Mouse (Mus musculus) liver, embryonic 11.5 days (tissue): ENCODE data around the gene Tspo2. TPM values are rescaled to one million over a fixed set of nuclear protein-coding genes. Genes with fewer than 3 reads are reported as not detected.
A peak's percentile ranks its signal among the peaks of the same experiment; 100 is the strongest.

ENCODE experiments used
- ATAC-seq: fragments of 200-750 bp; cut with Nextera tagmentation; replicated peaks from 2 replicates; pipeline ENCODE4 v1.8.0; 2017; ENCODE audit warnings: moderate number of reproducible peaks, mild to moderate bottlenecking, moderate TSS enrichment, moderate library complexity; ENCODE audit not compliant: low FRiP score
- DNase-seq: peaks from one replicate; pipeline ENCODE4 v3.0.0-alpha.2; 2017; ENCODE audit warnings: low spot score
- H3K27ac ChIP-seq: fragments of 300-500 bp; sonication (generic); 2 replicates; pipeline ENCODE4 v1.5.1; 2014; ENCODE audit warnings: mild to moderate bottlenecking, low read depth, low read length, control low read depth
- H3K27me3 ChIP-seq: fragments of 300-500 bp; sonication (generic); replicated peaks from 2 replicates; pipeline ENCODE4 v1.6.1; 2014; ENCODE audit warnings: low read length, mixed read lengths; ENCODE audit not compliant: control insufficient read depth, insufficient read depth
- H3K36me3 ChIP-seq: fragments of 300-500 bp; sonication (generic); 2 replicates; pipeline ENCODE4 v1.6.1; 2014; ENCODE audit warnings: mild to moderate bottlenecking, low read length, moderate library complexity, mixed read lengths; ENCODE audit not compliant: control insufficient read depth, insufficient read depth
- H3K4me1 ChIP-seq: fragments of 300-500 bp; sonication (generic); replicated peaks from 2 replicates; pipeline ENCODE4 v1.6.1; 2014; ENCODE audit warnings: low read length, mixed read lengths; ENCODE audit not compliant: control insufficient read depth, insufficient read depth
- H3K4me2 ChIP-seq: fragments of 300-500 bp; sonication (generic); 2 replicates; pipeline ENCODE4 v1.6.1; 2014; ENCODE audit warnings: mild to moderate bottlenecking, control low read depth, moderate library complexity
- H3K4me3 ChIP-seq: fragments of 300-500 bp; sonication (generic); 2 replicates; pipeline ENCODE4 v1.5.1; 2014; ENCODE audit warnings: low read depth, low read length, control low read depth
- H3K9ac ChIP-seq: fragments of 300-500 bp; sonication (generic); 2 replicates; pipeline ENCODE4 v1.6.1; 2014; ENCODE audit warnings: low read depth, low read length, control low read depth
- H3K9me3 ChIP-seq: fragments of 300-500 bp; sonication (generic); 2 replicates; pipeline ENCODE4 v1.6.1; 2016; ENCODE audit warnings: low read length, inconsistent platforms, mixed read lengths; ENCODE audit not compliant: control insufficient read depth
- WGBS: fragments of 180-500 bp; shearing (Covaris S2); extraction: QIAGEN DNeasy Blood & Tissue Kit; methylation state at CpG from one replicate; pipeline ENCODE4 v1.1.7; 2014; 5-methylcytosine and 5-hydroxymethylcytosine counted together
- polyA plus RNA-seq: library from polyadenylated mRNA; unstranded; fragments of >200 nt; fragmentation: Nextera tagmentation; extraction: Ambion mirVana; gene quantifications from 2 replicates; pipeline ENCODE4 v1.2.1, GENCODE M21; 2014

Tspo2 gene
- polyA plus RNA-seq, 1 experiment from 2014 or later, result 68.7 TPM

GRCm38 (mm10) chr17:48417521-48417920, 33.8 kb downstream of the Tspo2 start:
- Histone ChIP-seq H3K27ac (peak overlapping the region; percentile 48; the same call in 1 of the 2 replicates), H3K36me3 (peaks cover 15% of the 10 kb centered on the region), H3K4me1 (peaks cover 21% of the 10 kb centered on the region), H3K4me2 (peak overlapping the region; percentile 53; the same call in 1 of the 2 replicates), H3K27me3 (no peaks in the 10 kb centered on the region), H3K9me3 (no peaks in the 10 kb centered on the region), H3K4me3 (no peak overlapping the region), H3K9ac (no peak overlapping the region)
- no peak for DNase-seq
- WGBS, result 60% methylated on average over 6 of the region's 6 CpGs
- peak; percentile 58 for ATAC-seq

GRCm38 (mm10) chr17:48416425-48417195, 34.7 kb downstream of the Tspo2 start:
- peaks cover 25% of the 10 kb centered on the region for H3K4me1 ChIP-seq
- H3K27ac ChIP-seq, result no peak overlapping the region
- DNase-seq, result no peak
- no peaks in the 10 kb centered on the region for H3K9me3 ChIP-seq
- no peak overlapping the region for H3K9ac ChIP-seq
- peak; percentile 69 for ATAC-seq
- WGBS, result 87% methylated on average over 14 of the region's 14 CpGs
- H3K27me3 ChIP-seq, result no peaks in the 10 kb centered on the region
- no peak overlapping the region for H3K4me2 ChIP-seq
- no peak overlapping the region for H3K4me3 ChIP-seq
- peaks cover 20% of the 10 kb centered on the region for H3K36me3 ChIP-seq

- no peak overlapping the region for H3K4me3 ChIP-seq
- H3K27ac ChIP-seq, result no peak overlapping the region
- DNase-seq, result no peak
- H3K9ac ChIP-seq, result no peak overlapping the region
- H3K4me2 ChIP-seq, result no peak overlapping the region
- peaks cover 31% of the 10 kb centered on the region for H3K4me1 ChIP-seq
- ATAC-seq, result no peak
- no peaks in the 10 kb centered on the region for H3K9me3 ChIP-seq
- WGBS, result 87% methylated on average over 7 of the region's 7 CpGs
- no peaks in the 10 kb centered on the region for H3K27me3 ChIP-seq
- peaks cover 20% of the 10 kb centered on the region for H3K36me3 ChIP-seq
Observed at GRCm38 (mm10) chr17:48416011-48416410, 35.3 kb downstream of the Tspo2 start.

- peak overlapping the region; percentile 85 for H3K4me3 ChIP-seq
- no peaks in the 10 kb centered on the region for H3K9me3 ChIP-seq
- peaks cover 21% of the 10 kb centered on the region for H3K4me1 ChIP-seq
- H3K4me2 ChIP-seq, result peak overlapping the region; percentile 86
- DNase-seq (no peak), ATAC-seq (no peak)
- peaks cover 20% of the 10 kb centered on the region for H3K36me3 ChIP-seq
- WGBS, result 58% methylated on average over 8 of the region's 8 CpGs
- peak overlapping the region; percentile 97 for H3K9ac ChIP-seq
- no peaks in the 10 kb centered on the region for H3K27me3 ChIP-seq
- peak overlapping the region; percentile 99; the same call in 1 of the 2 replicates for H3K27ac ChIP-seq
Observed at GRCm38 (mm10) chr17:48411241-48411640, 40.1 kb downstream of the Tspo2 start.

GRCm38 (mm10) chr17:48410299-48410785, 41.0 kb downstream of the Tspo2 start:
- peak overlapping the region; percentile 86 for H3K4me2 ChIP-seq
- H3K9me3 ChIP-seq, result no peaks in the 10 kb centered on the region
- ATAC-seq (peak; percentile 54), DNase-seq (no peak)
- H3K9ac ChIP-seq, result peak overlapping the region; percentile 97
- 1% methylated on average over 13 of the region's 13 CpGs for WGBS
- H3K4me3 ChIP-seq, result peak overlapping the region; percentile 85
- H3K4me1 ChIP-seq, result peaks cover 25% of the 10 kb centered on the region
- H3K27ac ChIP-seq, result peak overlapping the region; percentile 99
- H3K36me3 ChIP-seq, result peaks cover 13% of the 10 kb centered on the region
- H3K27me3 ChIP-seq, result no peaks in the 10 kb centered on the region

- Histone ChIP-seq H3K4me3 (peak within 1 kb of the TSS; percentile 85), H3K4me1 (peaks cover 25% of the 10 kb centered on the region), H3K27ac (peak within 1 kb of the TSS; percentile 100), H3K27me3 (no peaks in the 10 kb centered on the region), H3K9me3 (no peaks in the 10 kb centered on the region), H3K36me3 (peaks cover 9% of the 10 kb centered on the region; the same call in 1 of the 2 replicates), H3K4me2 (peak within 1 kb of the TSS; percentile 86), H3K9ac (peak within 1 kb of the TSS; percentile 97)
- DNase-seq (peak; percentile 100), ATAC-seq (peak; percentile 92)
- under 1% methylated on average over 84 of the region's 84 CpGs for WGBS
Observed at GRCm38 (mm10) chr17:48409380-48410298, 41.7 kb downstream of the Tspo2 start, which contains the start of the genes Nfya and Oard1. TSS of gene Nfya (minus strand) at chr17:48409906. TSS of gene Oard1 (plus strand) at chr17:48410014.

- Histone ChIP-seq H3K4me2 (peak overlapping the region; percentile 79), H3K36me3 (peaks cover 5% of the 10 kb centered on the region; the same call in 1 of the 2 replicates), H3K27me3 (no peaks in the 10 kb centered on the region), H3K4me1 (peaks cover 33% of the 10 kb centered on the region), H3K27ac (peak overlapping the region; percentile 100), H3K9me3 (no peaks in the 10 kb centered on the region), H3K9ac (peak overlapping the region; percentile 97), H3K4me3 (peak overlapping the region; percentile 85)
- ATAC-seq, result peak; percentile 40
- WGBS, result under 1% methylated on average over 46 of the region's 47 CpGs
- peak; percentile 81 for DNase-seq
Observed at GRCm38 (mm10) chr17:48408526-48409291, 42.6 kb downstream of the Tspo2 start.
